ENCODE assay signal across 7 mouse cellular contexts in the genomic region with DNA sequence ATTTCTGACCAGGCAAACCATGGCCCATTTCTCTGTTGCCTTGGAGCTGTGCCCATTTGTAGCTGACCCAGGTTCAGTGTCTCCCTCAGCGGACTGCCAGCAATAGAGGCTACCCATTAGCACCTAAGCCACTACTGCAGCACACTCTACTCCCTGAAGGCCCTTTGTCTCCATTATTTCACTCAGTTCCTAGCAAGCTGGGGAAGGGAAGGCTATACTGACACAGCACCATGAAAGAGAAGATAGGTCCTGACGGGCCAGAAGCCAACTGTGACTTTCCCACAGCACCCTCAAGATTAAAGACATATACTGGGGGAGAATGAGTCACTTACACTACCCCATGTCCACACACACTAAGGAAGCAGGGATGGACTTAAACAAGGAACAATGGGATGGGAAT.
"Had no signal": no experiment of that assay in that cellular context is flagged by ENCODE, and none has a peak within 500 bp of the region (broad histone marks: within the 10 kb centered on the region; RNA-seq: fewer than 3 reads in every experiment).

No protein-coding gene starts in this region.

- DNase-seq: lung, adult 2 months; lung, postnatal 14 days; lung, postnatal 36 days; right cerebral cortex, postnatal 14 days; thymus, adult 2 months; thymus, postnatal 25 days; thymus, postnatal 4 days had no signal
